Mouse (Mus musculus): ENCODE measurements around the gene Serp1.

The Serp1 gene

DNA sequence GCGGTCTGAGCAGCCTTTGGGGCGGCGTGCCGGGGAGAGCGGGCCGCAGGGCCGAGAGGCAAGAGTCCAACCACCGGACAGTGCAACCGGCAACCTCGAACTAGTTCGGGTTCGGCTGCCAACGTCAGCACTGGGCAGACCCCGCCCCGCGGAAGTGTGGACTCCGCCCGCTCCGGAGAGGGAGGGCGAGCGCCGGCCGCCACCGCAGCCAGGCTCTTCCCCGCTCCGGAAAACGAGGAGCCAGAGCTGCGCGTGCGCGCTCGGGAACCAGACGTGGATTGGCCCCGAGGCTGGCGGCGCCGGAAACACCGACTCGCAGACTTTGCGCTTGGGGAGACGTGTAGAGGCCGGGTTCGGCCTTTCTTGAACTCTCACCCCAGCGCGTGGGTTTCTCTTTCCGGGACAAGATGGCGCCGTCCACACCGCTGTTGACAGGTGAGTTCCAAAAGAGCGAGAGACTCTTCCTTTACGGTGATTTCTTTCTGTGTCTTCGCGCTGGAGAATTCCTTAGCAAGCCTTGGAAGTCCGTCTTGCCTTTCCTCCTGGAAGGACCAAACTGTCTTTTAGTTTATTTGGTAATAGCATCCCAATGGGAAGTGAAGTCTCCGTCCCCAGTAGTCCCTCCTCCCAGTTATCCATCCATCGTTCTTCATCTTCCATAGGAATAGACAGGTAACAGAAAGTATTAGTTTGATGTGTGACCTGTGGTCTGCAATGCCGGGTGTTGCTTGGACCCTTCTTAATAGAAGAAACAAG lies at the start of gene Serp1, which contains the start of gene Eif2a:
TSS of gene Serp1 (minus strand) at position 241 of the 756 bp plus-strand sequence.
TSS of gene Eif2a (plus strand) at position 170 of the 756 bp plus-strand sequence.
- peak; percentile 98 for DNase-seq (ENCODE audit: low spot score)

DNA sequence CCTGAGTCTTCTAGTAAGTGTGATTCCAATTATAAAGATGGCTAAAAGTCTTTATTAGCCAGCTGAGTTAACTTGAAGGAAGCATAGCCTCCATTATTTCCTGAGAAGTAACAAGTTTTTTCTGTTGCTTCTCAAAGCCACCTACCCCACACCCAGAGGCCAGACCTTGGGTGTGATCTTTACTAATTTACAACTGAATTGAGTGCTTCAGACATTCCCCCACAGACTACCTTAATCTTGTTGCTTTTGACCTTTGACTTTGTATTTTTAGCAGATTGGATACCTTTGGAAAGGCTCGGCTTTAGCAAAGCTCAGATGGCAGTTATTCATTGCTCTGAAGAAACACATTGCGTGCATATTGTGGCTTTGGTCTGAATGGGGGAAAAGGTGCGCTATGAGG lies 45.1 kb upstream of the Serp1 start:
- DNase-seq (ENCODE audit: low spot score), result no peak

GRCm38 (mm10) chr3:58561437-58561836 lies 35.7 kb upstream of the Serp1 start:
- DNase-seq (ENCODE audit: low spot score), result no peak

DNA sequence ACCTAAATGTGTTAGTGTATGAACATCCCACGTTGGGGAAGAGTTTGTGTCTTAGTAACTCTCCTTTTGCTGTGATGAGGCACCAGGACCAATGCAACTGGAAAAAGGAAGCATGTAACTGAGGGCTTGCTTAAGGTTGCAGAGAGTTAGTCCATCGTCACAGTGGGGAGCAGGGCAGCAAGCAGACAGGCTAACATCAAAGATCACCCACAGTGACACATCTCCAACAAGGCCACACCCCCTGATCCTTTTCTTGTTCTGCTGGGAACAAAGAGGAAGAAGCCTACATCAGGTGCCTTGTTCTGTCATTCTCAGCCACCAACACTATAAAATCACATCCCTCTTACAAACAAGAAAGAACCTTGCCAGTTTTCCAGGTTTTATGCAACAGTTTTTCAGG lies 34.2 kb upstream of the Serp1 start:
- DNase-seq (ENCODE audit: low spot score), result no peak

DNA sequence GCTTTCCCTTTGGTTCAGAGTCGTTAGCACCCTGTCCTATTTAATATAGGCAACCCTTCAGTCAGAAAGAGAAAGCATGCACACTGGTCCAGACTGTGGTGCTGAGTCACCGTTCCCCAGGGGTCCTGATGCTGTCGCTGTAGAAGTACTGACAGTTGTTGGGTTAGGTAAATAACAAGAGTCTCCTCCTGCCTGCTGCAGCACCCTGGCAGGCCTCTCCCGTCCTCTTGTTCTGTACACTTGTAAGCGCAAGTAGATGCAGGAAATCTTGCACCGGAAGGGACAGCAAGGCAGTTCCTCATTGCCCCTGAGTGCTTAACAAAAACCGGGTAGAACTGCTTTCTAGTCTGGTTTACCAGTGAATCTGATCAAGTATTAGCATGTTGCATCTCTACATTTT lies 31.0 kb upstream of the Serp1 start:
- no peak for DNase-seq (ENCODE audit: low spot score)

DNA sequence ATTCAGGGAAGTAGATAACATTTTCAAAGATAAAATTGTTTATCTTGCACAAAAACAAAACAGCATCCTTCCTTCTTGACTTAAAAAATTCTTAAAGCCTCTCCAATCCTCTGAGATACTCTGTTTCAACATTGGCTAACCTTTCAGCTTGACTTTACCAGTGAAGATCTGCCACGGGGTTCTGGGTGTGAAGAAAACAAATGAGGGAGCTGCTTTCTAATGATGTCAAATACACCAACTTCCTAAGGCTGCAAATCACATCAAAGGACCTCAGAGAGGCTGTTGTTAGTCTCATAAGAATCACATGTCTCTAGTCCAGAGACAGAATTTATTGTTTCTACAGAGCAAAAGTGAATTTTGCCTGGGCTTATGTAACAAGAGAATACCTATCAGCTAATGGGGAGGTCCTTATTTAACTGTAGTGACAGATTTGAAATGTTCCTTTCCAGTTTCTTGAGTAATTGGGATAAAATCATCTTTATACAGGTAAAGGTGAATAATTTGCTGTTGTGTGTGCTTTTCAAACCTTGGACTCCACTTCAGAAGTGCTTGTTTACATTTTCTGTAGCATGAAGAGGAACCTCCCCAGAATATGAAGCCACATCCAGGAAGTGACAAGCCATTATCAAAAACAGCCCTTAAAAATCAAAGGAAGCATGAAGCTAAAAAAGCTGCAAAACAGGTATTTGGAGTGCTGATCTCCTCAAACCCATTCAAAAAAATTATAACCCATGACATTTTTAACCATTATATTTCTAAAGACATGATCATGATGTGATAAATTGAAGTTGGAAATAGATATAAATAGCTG lies 26.5 kb upstream of the Serp1 start:
- no peak for DNase-seq (ENCODE audit: low spot score)

DNA sequence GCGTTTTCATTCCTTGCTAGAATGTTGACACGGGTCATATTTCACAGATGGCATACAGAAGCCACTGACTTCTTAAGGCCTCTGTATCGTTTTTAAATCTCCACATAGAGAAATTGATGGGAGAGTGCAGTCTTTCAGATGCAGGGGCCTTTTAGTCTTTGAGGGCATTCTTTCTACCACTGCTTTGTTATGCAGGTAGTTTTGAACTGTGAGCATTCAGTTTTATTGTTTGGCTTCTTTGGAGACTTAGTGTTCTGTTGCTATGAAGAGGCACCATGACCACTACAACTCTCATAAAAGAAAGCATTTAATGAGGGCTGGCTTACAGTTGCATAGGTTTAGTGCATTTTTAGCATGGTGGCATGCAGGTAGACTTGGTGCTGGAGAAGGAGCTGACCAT lies 10.9 kb upstream of the Serp1 start:
- no peak for DNase-seq (ENCODE audit: low spot score)

GRCm38 (mm10) chr3:58526408-58526737 lies 681 bp upstream of the Serp1 start:
- no peak for DNase-seq (ENCODE audit: low spot score)

GRCm38 (mm10) chr3:58525166-58525565 lies 526 bp downstream of the Serp1 start:
- DNase-seq (ENCODE audit: low spot score), result peak; percentile 19

- DNase-seq (ENCODE audit: low spot score), result no peak
Observed at GRCm38 (mm10) chr3:58524246-58524645, 1.4 kb downstream of the Serp1 start.

GRCm38 (mm10) chr3:58523386-58523785 lies 2.3 kb downstream of the Serp1 start:
- no peak for DNase-seq (ENCODE audit: low spot score)

DNA sequence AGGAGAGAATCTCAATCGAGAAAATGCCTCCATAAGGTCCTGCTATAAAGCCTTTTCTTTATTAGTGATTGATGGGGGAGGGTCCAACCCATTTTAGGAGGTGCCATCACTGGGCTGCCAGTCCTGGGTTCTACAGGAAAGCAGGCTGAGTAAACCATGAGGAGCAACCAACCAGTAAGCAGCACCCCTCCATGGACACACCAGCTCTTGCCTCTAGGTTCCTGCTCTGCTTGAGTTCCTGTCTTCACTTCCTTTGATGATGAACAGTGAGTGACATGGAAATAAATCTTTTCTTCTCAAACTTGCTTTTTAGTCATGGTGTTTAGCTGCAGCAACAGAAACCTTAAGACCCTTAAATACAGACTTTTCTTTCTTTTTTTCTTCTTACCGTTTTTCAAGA lies 4.3 kb downstream of the Serp1 start:
- no peak for DNase-seq (ENCODE audit: low spot score)

GRCm38 (mm10) chr3:58520286-58520685 lies 5.4 kb downstream of the Serp1 start:
- no peak for DNase-seq (ENCODE audit: low spot score)

GRCm38 (mm10) chr3:58519536-58519935 lies 6.2 kb downstream of the Serp1 start:
- DNase-seq (ENCODE audit: low spot score), result no peak

GRCm38 (mm10) chr3:58518962-58519361 lies 6.7 kb downstream of the Serp1 start:
- DNase-seq (ENCODE audit: low spot score), result no peak

DNA sequence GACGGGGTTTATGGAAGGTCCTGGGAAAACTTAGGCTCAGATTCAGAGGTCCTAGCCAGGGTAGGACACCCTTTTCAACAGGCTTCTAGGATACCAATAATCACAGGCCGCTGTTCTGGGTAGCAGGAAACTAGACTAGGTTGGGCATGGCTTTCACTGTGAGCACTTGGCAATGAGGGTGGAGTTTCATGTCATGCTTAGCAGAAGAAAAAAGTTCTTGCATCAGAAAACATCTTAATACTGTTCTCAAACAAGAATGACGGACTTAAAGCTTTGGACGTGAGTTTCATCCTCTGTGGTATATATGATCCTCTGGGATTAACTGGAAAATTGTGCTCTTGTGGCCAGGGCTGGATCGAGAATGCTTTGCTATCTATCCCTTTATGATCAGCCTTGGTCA lies 7.9 kb downstream of the Serp1 start:
- DNase-seq (ENCODE audit: low spot score), result no peak

GRCm38 (mm10) chr3:58517258-58517657 lies 8.4 kb downstream of the Serp1 start:
- no peak for DNase-seq (ENCODE audit: low spot score)

DNA sequence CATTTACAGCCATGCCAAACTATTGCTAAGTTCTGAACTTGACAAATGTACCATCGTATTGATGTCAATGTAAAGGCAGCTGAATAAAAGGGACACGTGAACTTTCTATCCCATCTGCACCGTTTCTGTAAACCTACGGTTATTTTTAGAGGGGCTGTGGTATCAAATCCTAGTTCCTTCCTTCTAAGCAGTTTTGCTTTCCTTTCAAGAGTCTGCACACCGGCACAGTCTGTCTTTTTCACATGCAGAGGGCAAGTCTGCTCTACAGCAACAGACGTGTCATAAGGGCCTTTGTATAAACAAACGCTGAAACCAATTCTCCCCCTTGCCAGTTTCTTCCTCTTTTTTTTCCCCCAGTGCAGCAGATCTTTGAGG lies 9.1 kb downstream of the Serp1 start:
- DNase-seq (ENCODE audit: low spot score), result no peak

GRCm38 (mm10) chr3:58515947-58516601 lies 9.6 kb downstream of the Serp1 start:
- DNase-seq (ENCODE audit: low spot score), result no peak

GRCm38 (mm10) chr3:58513483-58513882 lies 12.2 kb downstream of the Serp1 start:
- DNase-seq (ENCODE audit: low spot score), result no peak

- no peak for DNase-seq (ENCODE audit: low spot score)
Observed at GRCm38 (mm10) chr3:58512740-58513139, 13.0 kb downstream of the Serp1 start.

- no peak for DNase-seq (ENCODE audit: low spot score)
Observed at GRCm38 (mm10) chr3:58511581-58511980, 14.1 kb downstream of the Serp1 start.
